Mouse (Mus musculus) hindbrain, postnatal 0 days (tissue): ENCODE measurements around the gene Upf3a. TPM values are rescaled to one million over a fixed set of nuclear protein-coding genes. Genes with fewer than 3 reads are reported as not detected.
"Not testable (repeated sequence)": the region's sequence is repeated elsewhere in the genome, so short reads cannot be mapped to it uniquely, and the experiment has no call there.

Source experiments
- ATAC-seq: fragments of 200-750 bp; cut with Nextera tagmentation; 2 replicates; pipeline ENCODE4 v1.8.0; 2017; ENCODE audit warnings: mild to moderate bottlenecking, moderate TSS enrichment, moderate library complexity
- DNase-seq: peaks from one replicate; pipeline ENCODE4 v3.0.0-alpha.2; 2015; ENCODE audit warnings: low spot score
- H3K27ac ChIP-seq: fragments of 300-500 bp; sonication (generic); 2 replicates; pipeline ENCODE4 v1.5.1; 2014; ENCODE audit warnings: mild to moderate bottlenecking
- H3K27me3 ChIP-seq: fragments of 300-500 bp; sonication (generic); 2 replicates; pipeline ENCODE4 v1.6.1; 2014; ENCODE audit warnings: low read length, mixed read lengths; ENCODE audit not compliant: insufficient read depth
- H3K36me3 ChIP-seq: fragments of 300-500 bp; sonication (generic); 2 replicates; pipeline ENCODE4 v1.6.1; 2014; ENCODE audit warnings: low read length, mixed read lengths; ENCODE audit not compliant: insufficient read depth
- H3K4me1 ChIP-seq: fragments of 300-500 bp; sonication (generic); 2 replicates; pipeline ENCODE4 v1.6.1; 2014; ENCODE audit warnings: antibody characterized with exemption, low read length, mixed read lengths; ENCODE audit not compliant: insufficient read depth
- H3K4me2 ChIP-seq: fragments of 300-500 bp; sonication (generic); 2 replicates; pipeline ENCODE4 v1.6.1; 2014; ENCODE audit warnings: low read depth, mild to moderate bottlenecking, low read length, moderate library complexity, mixed read lengths
- H3K4me3 ChIP-seq: fragments of 300-500 bp; sonication (generic); 2 replicates; pipeline ENCODE4 v1.5.1; 2014; ENCODE audit warnings: low read length
- H3K9ac ChIP-seq: fragments of 300-500 bp; sonication (generic); replicated peaks from 2 replicates; pipeline ENCODE4 v1.6.1; 2014; ENCODE audit warnings: mild to moderate bottlenecking, low read length, moderate library complexity, mixed read lengths
- H3K9me3 ChIP-seq: fragments of 300-500 bp; sonication (generic); 2 replicates; pipeline ENCODE4 v1.6.1; 2016; ENCODE audit warnings: low read length, mixed read lengths
- CTCF ChIP-seq: IDR thresholded peaks from 2 replicates; pipeline ENCODE4 v1.5.1; 2016; ENCODE audit warnings: antibody characterized with exemption, control low read depth, low read depth
- WGBS: fragments of 180-500 bp; shearing (Covaris S2); extraction: QIAGEN DNeasy Blood & Tissue Kit; methylation state at CpG from one replicate; pipeline ENCODE4 v1.1.7; 2014; 5-methylcytosine and 5-hydroxymethylcytosine counted together
- polyA plus RNA-seq: library from polyadenylated mRNA; unstranded; fragments of >200 nt; fragmentation: Nextera tagmentation; extraction: Ambion mirVana; gene quantifications from 2 replicates; pipeline ENCODE4 v1.2.1, GENCODE M21; 2015
- total RNA-seq: library from RNA; depleted of rRNA; stranded (reverse); fragments of >200 nt; gene quantifications from 2 replicates; pipeline ENCODE4 v1.2.3, GENCODE M21; 2014; rRNA removed

The Upf3a gene
- 14.7 and 20.6 TPM in 2 replicates for total RNA-seq
- 44.9 and 51.3 TPM in 2 replicates for polyA plus RNA-seq

DNA sequence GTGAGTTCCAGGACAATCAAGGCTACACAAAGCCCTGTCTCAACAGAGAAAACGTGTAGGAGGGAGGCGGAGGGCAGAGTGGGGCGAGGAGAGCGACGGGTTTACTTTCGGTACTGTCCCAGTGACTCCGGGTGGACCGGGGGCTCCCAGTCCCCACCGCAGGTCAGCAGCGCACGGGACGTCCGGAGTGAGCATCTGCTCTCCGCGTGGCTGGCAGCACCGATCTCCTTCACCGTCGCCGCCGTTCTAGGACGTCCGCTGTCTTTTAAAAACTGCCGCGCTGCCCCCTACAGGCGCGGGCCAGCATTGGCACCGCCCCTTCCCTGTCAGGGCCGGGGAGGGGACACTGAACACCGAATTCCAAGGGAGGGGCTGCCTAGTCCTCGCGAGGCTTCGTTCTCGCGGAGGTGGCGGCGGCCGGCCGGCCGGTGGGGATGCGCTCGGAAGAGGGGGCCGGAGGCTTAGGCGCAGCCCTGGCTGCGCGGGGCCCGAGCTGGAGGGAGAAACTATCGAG lies at the start of gene Upf3a:
Gene Upf3a (plus strand): TSS at position 366 of the 514 bp plus-strand sequence.
- Histone ChIP-seq H3K27me3 (no peaks in the 10 kb centered on the region), H3K4me3 (peak within 1 kb of the TSS; percentile 56), H3K9me3 (no peaks in the 10 kb centered on the region), H3K27ac (peak within 1 kb of the TSS; percentile 95), H3K36me3 (peaks cover 25% of the 10 kb centered on the region), H3K4me1 (peaks cover 3% of the 10 kb centered on the region; the same call in 1 of the 2 replicates), H3K9ac (peak within 1 kb of the TSS; percentile 77), H3K4me2 (peak within 1 kb of the TSS; percentile 67)
- WGBS = under 1% methylated on average over 47 of the region's 47 CpGs
- TF ChIP-seq CTCF = peak; percentile 84
- ATAC-seq (peak; percentile 97), DNase-seq (peak; percentile 97)

DNA sequence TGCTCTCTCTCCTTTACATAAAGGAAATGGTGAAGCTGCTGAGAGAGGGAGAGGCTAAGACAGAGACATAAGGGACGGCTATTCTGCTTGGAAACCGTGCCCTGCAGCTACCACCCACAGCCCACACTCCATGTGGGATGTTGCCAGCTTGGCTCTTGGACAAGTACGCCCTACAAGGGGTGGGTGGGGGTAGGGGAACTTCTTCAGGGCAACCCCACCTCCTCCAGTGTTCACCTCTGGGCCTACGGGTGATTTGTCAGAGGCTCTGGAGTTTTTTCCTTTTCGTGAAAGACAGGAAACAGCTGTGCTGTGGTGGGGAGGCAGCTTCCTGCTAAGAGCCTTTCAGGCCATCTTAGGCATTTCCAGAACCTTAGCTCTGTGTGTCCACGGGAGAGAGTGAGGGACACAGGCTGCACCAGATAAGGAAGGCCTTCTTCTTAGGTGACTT lies 45.1 kb upstream of the Upf3a start:
- no peaks in the 10 kb centered on the region for H3K27me3 ChIP-seq
- H3K4me2 ChIP-seq = no peak overlapping the region
- H3K4me3 ChIP-seq = no peak overlapping the region
- ATAC-seq = 0 out of 2 replicates have a peak, but pooled peaks have one; percentile 45
- no peaks in the 10 kb centered on the region for H3K36me3 ChIP-seq
- 38% methylated on average over 6 of the region's 6 CpGs for WGBS
- no peak for TF ChIP-seq CTCF
- H3K27ac ChIP-seq = no peak overlapping the region
- H3K9ac ChIP-seq = no peak overlapping the region
- no peaks in the 10 kb centered on the region for H3K9me3 ChIP-seq
- DNase-seq = peak; percentile 18
- no peaks in the 10 kb centered on the region for H3K4me1 ChIP-seq

DNA sequence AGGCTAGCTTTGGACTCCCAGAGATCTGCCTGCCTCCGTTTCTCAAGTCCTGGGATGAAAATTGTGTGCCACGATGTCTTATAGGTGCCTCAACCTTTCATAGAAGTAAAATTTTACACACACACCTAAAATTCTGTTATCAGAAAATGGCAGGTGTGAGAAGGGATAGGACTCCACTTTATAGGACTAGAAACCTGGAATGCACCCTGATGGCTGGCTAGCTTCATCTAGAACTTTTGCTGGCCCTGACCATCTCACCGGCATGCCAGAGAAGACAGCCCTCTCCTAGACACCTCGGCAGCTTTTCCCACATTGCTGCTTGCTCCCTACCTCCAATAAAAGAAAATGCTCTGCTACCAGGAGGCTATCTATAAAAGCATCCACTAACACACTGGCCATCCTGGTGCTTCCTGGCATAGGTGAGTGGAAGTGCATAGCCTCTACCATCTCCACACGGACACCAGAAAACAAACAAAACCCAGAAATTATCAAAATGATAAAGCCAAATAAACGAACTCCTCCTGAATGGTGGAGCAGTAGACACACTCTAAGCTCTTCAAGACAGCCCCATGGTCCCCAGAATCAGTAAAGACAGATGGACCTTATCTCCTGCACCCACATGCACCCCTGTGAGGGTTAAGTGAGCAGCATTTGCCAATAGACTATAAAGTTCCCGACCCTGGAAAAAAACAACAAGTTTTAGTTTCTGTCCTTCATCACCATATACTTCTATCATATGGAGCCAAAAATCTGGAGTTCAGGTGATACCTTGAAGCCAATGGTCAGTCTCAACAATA lies 44.4 kb upstream of the Upf3a start:
- Histone ChIP-seq H3K4me1 (no peaks in the 10 kb centered on the region), H3K27me3 (no peaks in the 10 kb centered on the region), H3K9ac (no peak overlapping the region), H3K4me2 (no peak overlapping the region), H3K36me3 (no peaks in the 10 kb centered on the region), H3K27ac (no peak overlapping the region), H3K9me3 (no peaks in the 10 kb centered on the region), H3K4me3 (no peak overlapping the region)
- WGBS = 89% methylated on average over 7 of the region's 7 CpGs
- DNase-seq (no peak), ATAC-seq (no peak)
- TF ChIP-seq CTCF = no peak

DNA sequence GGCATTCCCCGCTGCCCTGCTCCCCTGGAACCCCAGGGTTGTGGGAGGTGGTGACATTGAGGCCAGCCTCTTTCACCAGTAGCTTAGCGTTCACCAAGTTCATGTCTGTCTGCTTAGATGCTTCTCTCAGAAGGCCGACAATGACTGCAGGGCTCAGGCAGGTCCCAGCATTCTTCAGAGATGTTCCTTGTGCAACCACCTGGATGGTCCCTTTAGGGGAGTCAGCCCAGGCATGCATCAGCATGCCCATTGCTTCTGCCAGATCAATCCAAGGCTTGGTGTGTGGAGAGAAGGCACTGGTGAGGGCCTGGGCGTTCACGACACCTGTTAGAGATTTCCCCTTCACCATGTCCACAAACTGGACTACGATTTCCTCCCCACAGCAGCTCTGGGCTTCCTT lies 39.2 kb upstream of the Upf3a start:
- not testable (repeated sequence) for DNase-seq, H3K9me3 ChIP-seq
- WGBS = 90% methylated on average over 5 of the region's 6 CpGs

DNA sequence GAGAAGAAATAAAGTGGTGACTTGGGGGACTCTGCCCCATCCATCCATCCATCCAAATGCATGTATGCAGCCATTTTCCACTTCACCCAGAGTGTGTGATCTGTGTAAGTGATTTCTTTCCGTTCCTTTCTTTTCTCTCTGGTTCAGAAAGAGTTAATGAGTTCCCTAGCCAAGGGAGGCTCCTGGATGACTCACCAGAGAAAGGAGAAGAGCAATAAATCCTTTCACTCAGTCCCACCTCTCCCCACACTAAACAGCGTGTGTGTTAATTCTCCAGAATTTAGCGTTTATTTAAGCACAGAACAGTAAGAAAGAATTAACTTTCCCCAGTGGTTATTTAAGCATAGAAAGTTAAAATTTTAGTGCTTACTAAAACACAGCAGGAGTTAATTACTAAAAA lies 37.8 kb upstream of the Upf3a start:
- H3K36me3 ChIP-seq = no peaks in the 10 kb centered on the region
- no peak overlapping the region for H3K4me3 ChIP-seq
- H3K9ac ChIP-seq = no peak overlapping the region
- no peak overlapping the region for H3K27ac ChIP-seq
- H3K9me3 ChIP-seq = 0 out of 2 replicates have a peak, but pooled peaks cover 2% of the 10 kb centered on the region
- no peak overlapping the region for H3K4me2 ChIP-seq
- no peak for DNase-seq
- H3K4me1 ChIP-seq = no peaks in the 10 kb centered on the region
- 32% methylated on average over 3 of the region's 3 CpGs for WGBS
- TF ChIP-seq CTCF = no peak
- no peak for ATAC-seq
- H3K27me3 ChIP-seq = no peaks in the 10 kb centered on the region

More for the DNA sequence above, 39.2 kb upstream of the Upf3a start:
- H3K27me3 ChIP-seq, H3K4me2 ChIP-seq, H3K27ac ChIP-seq, H3K9ac ChIP-seq, H3K36me3 ChIP-seq, ATAC-seq, H3K4me3 ChIP-seq, H3K4me1 ChIP-seq: not testable (repeated sequence)

DNA sequence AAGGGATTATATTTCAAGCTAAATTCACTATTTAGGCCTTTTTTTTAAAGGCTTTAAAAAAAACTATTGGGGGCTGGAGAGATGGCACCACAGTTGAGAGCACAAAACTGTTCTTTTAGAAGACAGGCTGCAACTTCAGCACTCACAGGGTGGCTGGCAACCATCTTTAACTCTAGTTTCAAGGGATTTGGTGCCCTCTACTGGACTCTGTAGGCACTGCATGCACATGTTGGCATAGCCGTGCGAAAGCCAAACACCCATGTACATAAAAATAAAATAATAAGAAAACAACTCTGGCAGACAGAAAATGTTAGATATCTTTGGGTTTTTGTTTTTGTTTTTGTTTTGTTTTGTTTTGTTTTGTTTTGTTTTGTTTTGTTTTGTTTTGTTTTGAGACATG lies 31.7 kb upstream of the Upf3a start:
- Histone ChIP-seq H3K4me3 (no peak overlapping the region), H3K27ac (no peak overlapping the region), H3K9ac (no peak overlapping the region), H3K9me3 (0 out of 2 replicates have a peak, but pooled peaks cover 2% of the 10 kb centered on the region), H3K4me1 (peaks cover 10% of the 10 kb centered on the region), H3K4me2 (no peak overlapping the region), H3K36me3 (no peaks in the 10 kb centered on the region), H3K27me3 (no peaks in the 10 kb centered on the region)
- ATAC-seq (no peak), DNase-seq (peak; percentile 90)
- 18% methylated on average over 2 of the region's 2 CpGs for WGBS
- TF ChIP-seq CTCF = peak; percentile 89

DNA sequence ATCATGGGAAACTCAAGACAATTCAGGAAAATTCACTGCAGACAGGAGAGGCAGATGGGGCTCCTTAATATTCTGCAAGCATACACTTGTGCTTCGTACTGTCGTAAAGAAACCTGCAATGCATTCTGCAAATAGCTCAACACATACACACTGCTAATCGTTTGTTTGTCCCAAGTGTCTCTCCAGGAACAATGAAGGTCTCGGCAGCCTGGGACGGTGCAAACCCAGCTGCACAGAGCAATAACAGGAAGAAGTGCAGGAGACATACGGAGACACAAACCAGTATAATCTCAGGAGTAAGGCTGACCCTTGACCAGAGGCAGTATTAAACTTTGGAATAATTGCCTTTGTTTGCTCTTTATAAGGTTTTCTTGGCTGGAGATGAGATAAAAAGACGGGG lies 28.9 kb upstream of the Upf3a start:
- no peak overlapping the region for H3K27ac ChIP-seq

More for the DNA sequence above, 28.9 kb upstream of the Upf3a start:
- no peak for TF ChIP-seq CTCF
- H3K9me3 ChIP-seq = no peaks in the 10 kb centered on the region
- H3K9ac ChIP-seq = no peak overlapping the region
- H3K36me3 ChIP-seq = 0 out of 2 replicates have a peak, but pooled peaks cover 5% of the 10 kb centered on the region
- ATAC-seq (no peak), DNase-seq (no peak)
- H3K27me3 ChIP-seq = no peaks in the 10 kb centered on the region
- H3K4me3 ChIP-seq = no peak overlapping the region
- H3K4me2 ChIP-seq = peak overlapping the region; percentile 82; the same call in 1 of the 2 replicates
- WGBS = 68% methylated on average over 7 of the region's 7 CpGs
- peaks cover 16% of the 10 kb centered on the region for H3K4me1 ChIP-seq
